Mouse (Mus musculus) brain, embryonic 18.5 days (tissue): ENCODE results near the gene Arl8b.

Source experiments
- DNase-seq: peaks from one replicate; pipeline ENCODE4 v3.0.0-alpha.2; 2012; ENCODE audit warnings: low read depth, low spot score

Gene Arl8b

GRCm38 (mm10) chr6:108784796-108785195 is 1.9 kb downstream of the Arl8b start:
- no peak for DNase-seq

- no peak for DNase-seq
Measured at GRCm38 (mm10) chr6:108785551-108785950, 2.7 kb downstream of the Arl8b start.

GRCm38 (mm10) chr6:108791498-108791897 is 8.6 kb downstream of the Arl8b start:
- no peak for DNase-seq

- no peak for DNase-seq
Measured at GRCm38 (mm10) chr6:108795912-108796311, 13.0 kb downstream of the Arl8b start.

- DNase-seq = no peak
Measured at GRCm38 (mm10) chr6:108796706-108797105, 13.8 kb downstream of the Arl8b start.

GRCm38 (mm10) chr6:108805194-108805593 is 22.3 kb downstream of the Arl8b start:
- no peak for DNase-seq

GRCm38 (mm10) chr6:108805871-108806270 is 23.0 kb downstream of the Arl8b start:
- DNase-seq = no peak

- no peak for DNase-seq
Measured at GRCm38 (mm10) chr6:108807446-108807845, 24.5 kb downstream of the Arl8b start.

GRCm38 (mm10) chr6:108808786-108809185 is 25.9 kb downstream of the Arl8b start:
- no peak for DNase-seq

- DNase-seq = no peak
Measured at GRCm38 (mm10) chr6:108810237-108810636, 27.3 kb downstream of the Arl8b start.

GRCm38 (mm10) chr6:108812134-108812533 is 29.2 kb downstream of the Arl8b start:
- no peak for DNase-seq

- DNase-seq = no peak
Measured at GRCm38 (mm10) chr6:108817510-108817909, 34.6 kb downstream of the Arl8b start.

- DNase-seq = no peak
Measured at GRCm38 (mm10) chr6:108824816-108825545, 42.1 kb downstream of the Arl8b start.

- DNase-seq = no peak
Measured at GRCm38 (mm10) chr6:108826070-108826469, 43.2 kb downstream of the Arl8b start.

GRCm38 (mm10) chr6:108827336-108827920 is 44.5 kb downstream of the Arl8b start:
- DNase-seq = no peak

- DNase-seq = peak; percentile 75
Measured at GRCm38 (mm10) chr6:108828234-108828868, 45.5 kb downstream of the Arl8b start, which contains the start of gene Edem1. Gene Edem1 (plus strand): TSS chr6:108828641.

- DNase-seq = no peak
Measured at GRCm38 (mm10) chr6:108828872-108829271, 46.0 kb downstream of the Arl8b start.

GRCm38 (mm10) chr6:108829386-108830370 is 46.8 kb downstream of the Arl8b start:
- no peak for DNase-seq

GRCm38 (mm10) chr6:108832170-108832569 is 49.3 kb downstream of the Arl8b start:
- no peak for DNase-seq

- DNase-seq = no peak
Measured at GRCm38 (mm10) chr6:108832989-108833388, 50.1 kb downstream of the Arl8b start.

GRCm38 (mm10) chr6:108833963-108834697 is 51.2 kb downstream of the Arl8b start:
- no peak for DNase-seq
